Mouse (Mus musculus): ENCODE measurements around the gene Tmem38a.

DNA sequence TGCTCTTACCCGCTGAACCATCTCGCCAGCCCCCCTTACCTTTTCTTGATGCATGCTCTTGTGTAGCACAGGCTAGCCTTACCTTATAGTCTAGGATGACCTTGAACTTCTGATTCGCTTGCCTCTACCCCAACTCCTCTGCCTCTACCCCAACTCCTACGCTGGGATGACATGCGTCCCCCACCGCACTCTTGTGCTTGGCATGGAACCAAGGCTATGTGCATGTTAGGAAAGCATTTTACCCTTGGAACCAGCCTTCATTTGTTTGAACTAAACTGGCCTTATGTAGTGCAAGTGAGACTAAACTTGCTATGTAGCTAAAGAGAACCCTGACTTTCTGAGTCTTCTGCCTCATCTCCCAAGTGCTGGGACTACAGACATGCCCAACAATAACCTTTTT is 4.1 kb downstream of the Tmem38a start:
- no peak for TF ChIP-seq CTCF (IDR thresholded peaks at IDR 0.05; ENCODE audit: low read depth)
- no peak for TF ChIP-seq EP300 (IDR thresholded peaks at IDR 0.05; ENCODE audit: low read depth)
